Mouse (Mus musculus) C2C12 (cell line): Measurements from ENCODE around the gene Pigl. TPM values are rescaled to one million over a fixed set of nuclear protein-coding genes. Genes with fewer than 3 reads are reported as not detected.

Experiments
- H3K27me3 ChIP-seq: one replicate; pipeline ENCODE4 v1.6.1; 2011; ENCODE audit not compliant: control insufficient read depth, insufficient read depth, insufficient read length
- H3K36me3 ChIP-seq: one replicate; pipeline ENCODE4 v1.6.1; 2011; ENCODE audit not compliant: control insufficient read depth, insufficient read depth
- H3K4me3 ChIP-seq: one replicate; pipeline ENCODE4 v1.5.1; 2011; ENCODE audit warnings: mild to moderate bottlenecking, control low read depth; ENCODE audit not compliant: poor library complexity, insufficient read depth, severe bottlenecking
- H3K79me2 ChIP-seq: one replicate; pipeline ENCODE4 v1.6.1; 2011; ENCODE audit not compliant: control insufficient read depth, insufficient read depth
- H3K79me3 ChIP-seq: one replicate; pipeline ENCODE4 v1.6.1; 2011; ENCODE audit warnings: low read depth, control low read depth
- H3ac ChIP-seq: one replicate; pipeline ENCODE3; 2011; ENCODE audit warnings: low read depth; ENCODE audit not compliant: control insufficient read depth, insufficient read length
- CEBPB ChIP-seq: IDR thresholded peaks from one replicate; pipeline ENCODE4 v1.6.1; 2011; ENCODE audit warnings: low read depth, mild to moderate bottlenecking, control low read depth, moderate library complexity
- CTCF ChIP-seq: IDR thresholded peaks from one replicate; pipeline ENCODE4 v1.5.1; 2011; ENCODE audit not compliant: control insufficient read depth, insufficient read depth, insufficient read length
- FOSL1 ChIP-seq: IDR thresholded peaks from one replicate; pipeline ENCODE4 v1.8.0; 2011; ENCODE audit warnings: mild to moderate bottlenecking, low read length; ENCODE audit not compliant: poor library complexity, insufficient read depth, severe bottlenecking
- MAX ChIP-seq: IDR thresholded peaks from one replicate; pipeline ENCODE4 v1.6.1; 2011; ENCODE audit warnings: mild to moderate bottlenecking, control low read depth
- MYOD1 ChIP-seq: IDR thresholded peaks from one replicate; pipeline ENCODE4 v1.6.1; 2011; ENCODE audit warnings: low read depth; ENCODE audit not compliant: control insufficient read depth, insufficient read length
- MYOG ChIP-seq: IDR thresholded peaks from one replicate; pipeline ENCODE4 v1.6.1; 2011; ENCODE audit not compliant: control insufficient read depth, insufficient read length; ENCODE audit errors: extremely low read depth
- USF1 ChIP-seq: IDR thresholded peaks from one replicate; pipeline ENCODE4 v1.6.1; 2011; ENCODE audit warnings: low read depth, mild to moderate bottlenecking, control low read depth, moderate library complexity
- polyA plus RNA-seq: library from polyadenylated mRNA; unstranded; fragments of >200 nt; fragmentation: generic; extraction: Trizol; gene quantifications from one replicate; pipeline ENCODE4 v1.2.1, GENCODE M21; 2012; ENCODE audit warnings: missing spikeins

Gene Pigl
- polyA plus RNA-seq, 1 experiment = 4.5 TPM

DNA sequence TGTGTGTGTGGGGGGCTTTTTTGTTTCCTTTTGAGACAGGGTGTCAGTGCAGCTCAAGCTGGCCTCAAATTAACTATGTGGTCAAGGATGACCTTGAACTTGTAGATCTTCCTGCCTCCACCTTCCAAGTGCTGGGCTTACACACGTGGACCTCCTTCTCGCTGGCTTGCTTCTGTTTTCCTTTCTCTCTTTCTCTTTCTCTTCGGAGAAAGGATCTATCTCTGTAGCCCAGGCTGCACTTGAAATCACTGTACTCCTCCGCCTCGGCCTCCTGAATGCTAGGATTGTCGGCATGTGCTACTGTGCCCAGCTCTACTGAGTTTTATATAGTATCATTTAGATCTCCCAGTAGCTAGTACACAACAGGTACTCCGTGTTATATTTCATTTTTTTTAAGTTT is 79.3 kb downstream of the Pigl start:
- TF ChIP-seq MYOG (no peak), MAX (no peak), CEBPB (no peak), FOSL1 (no peak), USF1 (no peak), MYOD1 (no peak), CTCF (no peak)
- Histone ChIP-seq H3K79me2 (peaks cover 10% of the 10 kb centered on the region), H3ac (no peak overlapping the region), H3K4me3 (no peak overlapping the region), H3K36me3 (peaks cover 5% of the 10 kb centered on the region), H3K27me3 (no peaks in the 10 kb centered on the region), H3K79me3 (no peaks in the 10 kb centered on the region)

DNA sequence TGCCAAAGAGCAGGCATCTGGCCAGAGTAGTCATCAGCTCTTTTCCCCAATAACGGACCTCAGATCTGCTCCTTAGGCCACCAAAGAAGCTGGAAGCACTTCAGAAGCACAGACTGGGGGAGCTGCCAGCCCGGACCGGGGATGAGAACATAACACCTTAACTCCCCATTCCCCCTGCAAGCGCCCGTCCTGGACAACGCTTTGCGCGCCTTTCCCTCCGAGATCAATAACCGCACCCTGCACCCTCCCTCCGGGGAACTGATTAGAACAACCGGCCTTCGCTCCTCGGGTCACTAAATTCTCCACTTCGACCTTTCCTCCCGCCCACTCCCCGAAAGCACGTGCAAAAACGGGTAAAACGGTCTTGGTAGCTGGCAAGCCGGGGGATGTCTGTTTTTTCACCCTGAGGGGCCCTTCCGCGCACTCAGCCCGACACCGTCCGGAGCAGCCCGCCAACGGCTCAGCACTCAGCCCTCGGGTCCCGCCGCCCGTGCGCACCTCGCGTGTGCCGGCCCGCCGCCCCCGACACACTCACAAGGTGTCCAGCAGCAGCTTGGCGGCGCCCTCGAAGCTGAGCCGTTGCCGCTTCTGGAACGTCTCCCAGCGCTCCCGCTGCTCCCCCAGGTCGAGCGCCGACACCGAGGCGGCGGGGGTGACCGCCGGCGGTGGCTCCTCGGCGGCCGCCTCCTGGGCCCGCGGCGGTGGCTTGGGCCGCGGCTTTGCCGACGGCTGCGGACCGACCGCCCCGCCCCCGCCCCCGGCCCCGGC is 80.2 kb downstream of the Pigl start:
- peak overlapping the region; percentile 50 for H3K4me3 ChIP-seq
- no peaks in the 10 kb centered on the region for H3K79me3 ChIP-seq
- H3K27me3 ChIP-seq = no peaks in the 10 kb centered on the region
- peaks cover 10% of the 10 kb centered on the region for H3K79me2 ChIP-seq
- H3ac ChIP-seq = peak overlapping the region; percentile 97
- TF ChIP-seq MAX (peak; percentile 43), USF1 (no peak)
- peaks cover 5% of the 10 kb centered on the region for H3K36me3 ChIP-seq

DNA sequence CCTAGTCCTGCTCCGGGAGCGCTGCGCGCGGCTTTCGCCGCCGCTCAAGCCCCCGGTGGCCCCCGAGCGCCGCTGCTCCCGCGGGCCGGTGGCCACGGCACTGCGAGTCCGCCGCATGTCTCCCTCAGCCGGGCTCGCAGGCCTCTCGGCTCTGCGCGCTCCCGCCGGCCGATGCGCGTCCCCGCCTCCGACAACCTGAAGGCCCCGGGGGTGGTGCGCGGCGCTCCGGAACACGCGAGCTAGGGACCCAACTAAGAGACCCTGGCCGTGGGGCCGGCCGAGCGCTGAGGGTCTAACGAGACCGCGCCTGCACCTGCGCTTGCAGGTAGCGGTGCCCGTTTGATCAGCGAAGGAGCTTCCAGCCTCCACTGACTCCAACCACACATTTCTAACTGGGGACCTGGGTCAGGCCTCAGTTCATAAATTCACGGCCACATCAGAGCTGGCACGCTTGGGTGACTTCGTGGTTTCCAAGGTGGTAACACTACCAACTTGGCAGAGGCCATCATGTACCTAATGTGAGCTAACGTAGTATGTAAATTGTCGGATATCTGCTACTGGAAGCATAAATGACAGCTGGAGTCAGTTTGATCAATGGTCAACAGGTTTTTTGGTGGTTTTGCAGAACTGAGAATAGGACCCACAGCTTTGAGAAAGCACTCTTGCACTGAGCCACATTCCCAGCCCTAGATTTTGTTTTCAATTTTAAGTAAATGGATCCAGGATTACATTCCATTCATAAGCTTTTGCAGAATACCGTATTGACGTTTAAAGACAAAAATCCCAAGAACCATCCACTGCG is 81.0 kb downstream of the Pigl start, which contains the start of gene Cenpv:
TSS of gene Cenpv (minus strand) at position 173 of the 802 bp plus-strand sequence.
- H3K79me3 ChIP-seq = no peaks in the 10 kb centered on the region
- peaks cover 10% of the 10 kb centered on the region for H3K79me2 ChIP-seq
- peak within 1 kb of the TSS; percentile 50 for H3K4me3 ChIP-seq
- TF ChIP-seq MAX (peak; percentile 23), MYOD1 (no peak)
- H3K36me3 ChIP-seq = peaks cover 5% of the 10 kb centered on the region
- H3K27me3 ChIP-seq = no peaks in the 10 kb centered on the region
- H3ac ChIP-seq = peak within 1 kb of the TSS; percentile 97

DNA sequence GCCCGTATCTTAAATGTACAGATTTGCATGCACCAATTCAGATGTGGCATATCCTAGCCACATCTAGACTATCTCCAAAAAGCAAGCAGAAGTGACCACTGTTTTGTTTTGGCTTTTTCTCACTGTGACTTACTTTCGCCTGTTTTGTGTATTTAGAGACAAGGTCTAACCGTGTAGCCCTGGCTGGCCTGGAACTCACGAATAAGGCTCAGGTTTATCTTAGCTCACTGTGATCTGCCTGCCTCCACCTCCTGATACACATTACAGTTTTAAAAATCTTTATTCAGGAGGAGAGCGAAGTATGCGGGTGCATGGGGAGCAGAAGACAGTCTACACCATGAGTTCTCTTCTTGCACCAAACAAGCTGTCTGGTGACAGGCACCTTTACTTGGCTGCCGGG is 81.9 kb downstream of the Pigl start:
- TF ChIP-seq CTCF (no peak), FOSL1 (no peak), USF1 (no peak), MYOG (no peak), MAX (no peak), CEBPB (no peak), MYOD1 (no peak)
- Histone ChIP-seq H3K79me3 (no peaks in the 10 kb centered on the region), H3K4me3 (no peak overlapping the region), H3K36me3 (peaks cover 5% of the 10 kb centered on the region), H3ac (no peak overlapping the region), H3K27me3 (no peaks in the 10 kb centered on the region), H3K79me2 (peaks cover 10% of the 10 kb centered on the region)

DNA sequence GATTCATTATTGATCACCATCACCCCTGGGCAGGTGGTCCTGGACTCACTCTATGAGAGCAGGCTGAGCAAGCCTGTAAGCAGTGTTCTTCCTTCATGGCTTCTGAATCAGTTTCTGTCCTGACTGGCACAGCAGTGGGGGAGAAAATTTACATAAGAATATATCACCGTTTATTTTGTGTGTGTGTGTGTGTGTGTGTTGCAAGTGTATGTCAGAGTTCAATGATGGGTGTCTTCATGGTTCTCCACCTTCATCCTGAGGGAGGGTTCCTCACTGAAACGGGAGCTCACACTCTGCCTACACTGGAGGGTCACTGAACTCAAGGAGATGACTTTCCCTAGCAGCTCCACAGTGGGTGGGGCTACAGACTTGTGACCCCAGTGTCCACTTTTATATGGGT is 82.7 kb downstream of the Pigl start:
- TF ChIP-seq CEBPB (no peak), FOSL1 (no peak), MAX (no peak), MYOD1 (no peak), USF1 (no peak)
- no peaks in the 10 kb centered on the region for H3K27me3 ChIP-seq
- no peaks in the 10 kb centered on the region for H3K36me3 ChIP-seq
- peaks cover 10% of the 10 kb centered on the region for H3K79me2 ChIP-seq
- H3K4me3 ChIP-seq = no peak overlapping the region
- H3K79me3 ChIP-seq = no peaks in the 10 kb centered on the region
- no peak overlapping the region for H3ac ChIP-seq

DNA sequence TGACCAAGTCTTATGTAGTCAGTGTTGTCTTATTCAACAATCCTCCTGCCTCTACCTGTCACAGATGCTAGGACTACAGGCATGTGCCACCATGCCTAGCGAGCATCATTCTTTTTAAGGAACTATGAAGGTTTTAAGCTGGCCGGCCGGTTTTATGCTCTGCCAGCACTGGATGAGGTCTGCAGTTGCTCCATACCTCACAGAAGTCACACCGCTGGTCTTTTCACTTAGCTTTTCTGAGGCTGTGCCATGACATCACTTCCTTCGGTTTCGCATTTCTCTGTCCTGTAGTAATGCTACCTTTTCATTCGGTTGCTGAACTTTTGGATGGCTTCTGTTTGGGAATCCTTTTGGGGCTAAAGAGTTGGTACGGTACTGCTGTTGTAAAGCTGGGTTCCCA is 83.3 kb downstream of the Pigl start:
- no peak overlapping the region for H3K4me3 ChIP-seq
- no peak overlapping the region for H3ac ChIP-seq
- H3K79me2 ChIP-seq = peaks cover 10% of the 10 kb centered on the region
- H3K79me3 ChIP-seq = no peaks in the 10 kb centered on the region
- TF ChIP-seq MYOD1 = no peak
- no peak for TF ChIP-seq CTCF
- no peak for TF ChIP-seq FOSL1
- no peak for TF ChIP-seq MAX
- TF ChIP-seq MYOG = no peak
- no peak for TF ChIP-seq CEBPB
- TF ChIP-seq USF1 = no peak
- no peaks in the 10 kb centered on the region for H3K27me3 ChIP-seq
- no peaks in the 10 kb centered on the region for H3K36me3 ChIP-seq
